Mouse (Mus musculus) bone marrow macrophage, adult 2 months (primary cell): ENCODE results near the gene Zyg11b.

Source experiments
- CTCF ChIP-seq: IDR thresholded peaks from 2 replicates; pipeline ENCODE4 v1.5.1; 2012; ENCODE audit warnings: low read depth, mild to moderate bottlenecking, low read length, moderate library complexity
- POLR2A ChIP-seq: IDR thresholded peaks from 2 replicates; pipeline ENCODE4 v1.6.1; 2012; ENCODE audit warnings: mild to moderate bottlenecking, low read depth, low read length, borderline replicate concordance

DNA sequence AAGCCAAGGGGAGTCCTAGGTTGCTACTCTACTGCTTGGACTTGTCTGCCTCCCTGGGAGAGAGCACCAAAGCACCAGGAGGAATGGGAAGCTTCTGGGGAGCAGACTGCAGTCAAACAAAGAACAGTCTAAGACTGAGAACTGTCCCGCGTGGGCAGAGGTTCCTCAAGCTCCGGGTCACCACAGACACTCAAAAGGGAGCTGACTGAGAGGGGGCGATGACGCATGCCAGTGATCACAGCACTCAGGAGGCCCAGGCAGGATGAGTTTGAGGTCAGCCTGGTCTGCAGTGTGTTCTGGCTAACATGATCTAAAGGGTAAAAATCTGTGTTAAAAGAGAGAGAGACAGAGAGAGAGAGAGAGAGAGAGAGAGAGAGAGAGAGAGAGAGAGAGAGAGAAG lies 13.1 kb upstream of the Zyg11b start:
- TF ChIP-seq POLR2A (no peak), CTCF (no peak)
